Mouse (Mus musculus): ENCODE measurements around the gene Fbxo2.

- no peak for TF ChIP-seq POLR2A (IDR thresholded peaks at IDR 0.05; ENCODE audit: low read depth, low read length)
- no peak for TF ChIP-seq CTCF (conservative IDR thresholded peaks at IDR 0.05; ENCODE audit: insufficient read depth, insufficient read length, low read depth, low read length)
These were observed 9.2 kb downstream of the Fbxo2 start for GRCm38 (mm10) chr4:148169586-148169985.
